Mouse (Mus musculus) stomach, postnatal 0 days (tissue): ENCODE data around the gene Ergic1. TPM values are rescaled to one million over a fixed set of nuclear protein-coding genes. Genes with fewer than 3 reads are reported as not detected.

Source experiments
- ATAC-seq: fragments of 200-750 bp; cut with Nextera tagmentation; 2 replicates; pipeline ENCODE4 v1.8.0; 2017; ENCODE audit not compliant: low FRiP score, low TSS enrichment
- DNase-seq: peaks from one replicate; pipeline ENCODE4 v3.0.0-alpha.2; 2016; ENCODE audit warnings: low spot score
- H3K27ac ChIP-seq: fragments of 300-500 bp; sonication (generic); replicated peaks from 2 replicates; pipeline ENCODE4 v1.5.1; 2014; ENCODE audit warnings: mild to moderate bottlenecking, control low read depth
- H3K27me3 ChIP-seq: fragments of 300-500 bp; sonication (generic); 2 replicates; pipeline ENCODE4 v1.6.1; 2014; ENCODE audit warnings: low read length; ENCODE audit not compliant: control insufficient read depth, insufficient read depth
- H3K36me3 ChIP-seq: fragments of 300-500 bp; sonication (generic); 2 replicates; pipeline ENCODE4 v1.6.1; 2014; ENCODE audit warnings: low read length, mixed read lengths; ENCODE audit not compliant: control insufficient read depth, insufficient read depth
- H3K4me1 ChIP-seq: fragments of 300-500 bp; sonication (generic); replicated peaks from 2 replicates; pipeline ENCODE4 v1.6.1; 2014; ENCODE audit warnings: antibody characterized with exemption; ENCODE audit not compliant: control insufficient read depth, insufficient read depth
- H3K4me2 ChIP-seq: fragments of 300-500 bp; sonication (generic); replicated peaks from 2 replicates; pipeline ENCODE4 v1.6.1; 2014; ENCODE audit warnings: low read depth, mild to moderate bottlenecking, control low read depth, moderate library complexity
- H3K4me3 ChIP-seq: fragments of 300-500 bp; sonication (generic); 2 replicates; pipeline ENCODE4 v1.5.1; 2014; ENCODE audit warnings: low read depth, low read length, control low read depth
- H3K9ac ChIP-seq: fragments of 300-500 bp; sonication (generic); 2 replicates; pipeline ENCODE4 v1.6.1; 2014; ENCODE audit warnings: mild to moderate bottlenecking, low read length, control low read depth, mixed read lengths
- H3K9me3 ChIP-seq: fragments of 300-500 bp; sonication (generic); 2 replicates; pipeline ENCODE4 v1.6.1; 2016; ENCODE audit warnings: low read length; ENCODE audit not compliant: control insufficient read depth
- CTCF ChIP-seq: IDR thresholded peaks from 2 replicates; pipeline ENCODE4 v1.5.1; 2016; ENCODE audit warnings: antibody characterized with exemption, low read depth, mild to moderate bottlenecking, moderate library complexity
- EP300 ChIP-seq: optimal IDR thresholded peaks from 2 replicates; pipeline ENCODE3; 2016; ENCODE audit warnings: antibody characterized with exemption
- WGBS: fragments of 180-500 bp; shearing (Covaris S2); extraction: QIAGEN DNeasy Blood & Tissue Kit; methylation state at CpG from one replicate; pipeline ENCODE4 v1.1.7; 2014; 5-methylcytosine and 5-hydroxymethylcytosine counted together
- polyA plus RNA-seq: library from polyadenylated mRNA; unstranded; fragments of >200 nt; fragmentation: Nextera tagmentation; extraction: Ambion mirVana; gene quantifications from 2 replicates; pipeline ENCODE4 v1.2.1, GENCODE M21; 2015

Ergic1 gene
- polyA plus RNA-seq, 1 experiment from 2014 or later = 64.2 TPM

DNA sequence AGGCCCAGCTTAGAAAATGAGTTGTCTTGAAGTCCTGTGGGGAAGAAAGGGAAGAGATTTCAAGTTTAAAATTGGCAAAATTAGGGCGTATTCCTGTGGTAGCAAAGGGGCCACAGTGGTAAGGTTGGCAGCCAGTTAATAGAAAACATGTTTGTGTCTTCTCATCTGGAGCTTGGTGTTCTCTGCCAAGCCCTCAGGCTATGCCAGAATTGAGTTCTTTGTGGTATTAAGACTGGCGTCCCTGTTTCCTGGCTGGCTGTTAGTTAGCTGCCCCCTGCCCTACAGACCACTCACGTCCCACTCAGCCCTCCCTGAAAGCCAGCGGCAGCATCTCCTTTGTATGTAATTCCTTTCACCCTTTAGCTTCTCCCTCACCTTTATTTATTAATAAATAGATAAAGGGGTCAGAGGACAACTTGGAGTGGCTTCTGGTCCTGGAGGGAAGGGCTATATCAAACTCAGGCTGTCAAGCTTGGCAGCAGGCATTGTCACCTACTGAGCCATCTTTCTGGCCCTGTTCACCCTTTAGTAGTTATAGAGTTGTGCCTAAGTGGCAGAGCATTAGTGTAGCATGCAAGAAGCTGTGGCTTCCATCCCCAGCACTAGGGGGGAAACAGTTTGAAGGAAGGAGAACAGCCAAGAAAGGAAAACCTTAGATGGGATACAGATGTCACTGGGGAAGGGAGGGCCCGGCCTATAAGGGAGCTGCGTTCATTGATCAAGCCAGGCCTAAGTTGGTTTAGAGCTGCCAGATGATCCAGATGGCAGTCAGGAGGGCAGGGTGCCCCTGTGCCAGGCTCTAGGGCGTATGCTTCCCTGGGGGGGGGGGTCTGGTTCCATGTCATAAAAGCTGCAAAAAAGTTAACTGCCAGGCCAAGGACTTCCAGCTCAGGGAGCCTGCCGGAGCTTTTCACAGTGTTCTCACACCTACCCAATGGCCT is 127.8 kb downstream of the Ergic1 start:
- Histone ChIP-seq H3K4me3 (no peak overlapping the region), H3K4me2 (no peak overlapping the region), H3K9ac (no peak overlapping the region), H3K4me1 (no peaks in the 10 kb centered on the region), H3K27ac (no peak overlapping the region), H3K9me3 (no peaks in the 10 kb centered on the region), H3K36me3 (0 out of 2 replicates have a peak, but pooled peaks cover 1% of the 10 kb centered on the region), H3K27me3 (no peaks in the 10 kb centered on the region)
- no peak for ATAC-seq
- DNase-seq = no peak
- WGBS = 65% methylated on average over 8 of the region's 8 CpGs
- TF ChIP-seq CTCF (no peak), EP300 (no peak)

DNA sequence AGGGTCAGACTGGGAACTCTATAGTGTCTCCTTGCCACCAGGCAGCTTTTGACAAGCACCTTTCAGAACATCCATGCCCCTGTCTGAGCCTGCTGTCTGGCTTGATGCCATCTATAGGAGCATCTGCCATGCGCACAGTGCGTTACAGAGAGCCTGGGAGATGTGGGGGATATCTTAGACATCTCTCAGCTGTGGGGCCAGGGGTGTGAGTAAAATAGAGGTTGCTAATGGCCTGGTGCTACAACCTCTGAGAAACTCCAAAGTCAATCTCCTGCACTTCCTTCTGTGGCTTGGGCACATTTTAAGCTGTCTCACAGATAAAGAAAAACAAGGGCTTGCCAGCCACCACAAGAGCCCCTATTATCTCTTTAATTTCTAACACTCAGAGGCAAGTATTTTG is 128.5 kb downstream of the Ergic1 start:
- no peak overlapping the region for H3K9ac ChIP-seq
- H3K4me2 ChIP-seq = no peak overlapping the region
- DNase-seq = no peak
- no peaks in the 10 kb centered on the region for H3K27me3 ChIP-seq
- no peak for ATAC-seq
- TF ChIP-seq CTCF (no peak), EP300 (no peak)
- 85% methylated on average over 2 of the region's 2 CpGs for WGBS
- no peaks in the 10 kb centered on the region for H3K9me3 ChIP-seq
- no peaks in the 10 kb centered on the region for H3K4me1 ChIP-seq
- H3K36me3 ChIP-seq = no peaks in the 10 kb centered on the region
- no peak overlapping the region for H3K27ac ChIP-seq
- H3K4me3 ChIP-seq = no peak overlapping the region

DNA sequence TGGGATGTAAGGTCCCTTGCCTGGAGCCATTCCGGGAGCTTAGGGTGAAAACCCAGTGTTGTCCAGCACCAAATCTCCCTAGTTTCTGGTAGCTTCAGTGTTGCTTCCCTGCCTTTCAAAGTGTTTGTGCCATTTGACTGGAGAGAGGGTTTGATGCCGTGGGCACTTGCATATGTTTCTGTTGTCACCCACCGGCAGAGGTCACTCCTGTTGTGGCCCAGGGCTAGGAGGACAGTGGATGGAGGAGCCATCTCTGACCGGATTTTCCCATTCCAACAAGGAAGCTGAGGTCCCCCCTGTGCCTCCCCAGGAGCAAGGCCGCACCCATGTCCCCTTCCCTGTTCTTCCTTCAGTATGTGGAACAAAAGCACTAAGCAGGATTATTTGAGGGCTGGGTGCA is 128.9 kb downstream of the Ergic1 start:
- Histone ChIP-seq H3K9me3 (no peaks in the 10 kb centered on the region), H3K4me1 (no peaks in the 10 kb centered on the region), H3K36me3 (no peaks in the 10 kb centered on the region), H3K27ac (no peak overlapping the region), H3K4me2 (no peak overlapping the region), H3K9ac (no peak overlapping the region), H3K4me3 (no peak overlapping the region), H3K27me3 (no peaks in the 10 kb centered on the region)
- WGBS = 85% methylated on average over 5 of the region's 5 CpGs
- ATAC-seq (no peak), DNase-seq (no peak)
- TF ChIP-seq EP300 (no peak), CTCF (no peak)

DNA sequence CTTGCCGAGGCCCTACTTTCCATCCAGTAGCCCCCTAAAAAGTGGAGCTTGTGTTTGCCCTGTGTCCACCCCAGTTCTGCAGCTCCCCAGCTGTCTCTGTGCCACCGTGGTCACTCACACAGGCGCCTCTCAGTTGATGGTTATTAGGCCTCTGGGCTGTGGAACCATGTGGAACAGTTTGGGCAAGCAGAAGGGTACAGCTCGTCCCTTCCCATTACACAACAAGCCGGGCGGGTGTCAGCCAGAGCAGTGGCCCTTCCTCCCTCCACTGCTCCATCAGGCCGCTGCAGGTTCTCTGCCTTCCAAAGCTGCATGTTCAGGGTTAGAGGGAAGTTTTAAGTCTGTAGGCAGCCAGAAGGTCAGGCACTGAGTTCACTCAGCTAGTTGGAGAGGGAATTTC is 129.8 kb downstream of the Ergic1 start:
- TF ChIP-seq EP300 = no peak
- no peak for TF ChIP-seq CTCF
- no peaks in the 10 kb centered on the region for H3K27me3 ChIP-seq
- peaks cover 3% of the 10 kb centered on the region; the same call in 1 of the 2 replicates for H3K36me3 ChIP-seq
- H3K4me1 ChIP-seq = no peaks in the 10 kb centered on the region
- WGBS = 85% methylated on average over 7 of the region's 7 CpGs
- ATAC-seq (no peak), DNase-seq (no peak)
- H3K9ac ChIP-seq = no peak overlapping the region
- no peak overlapping the region for H3K4me3 ChIP-seq
- H3K4me2 ChIP-seq = no peak overlapping the region
- H3K9me3 ChIP-seq = no peaks in the 10 kb centered on the region
- no peak overlapping the region for H3K27ac ChIP-seq

DNA sequence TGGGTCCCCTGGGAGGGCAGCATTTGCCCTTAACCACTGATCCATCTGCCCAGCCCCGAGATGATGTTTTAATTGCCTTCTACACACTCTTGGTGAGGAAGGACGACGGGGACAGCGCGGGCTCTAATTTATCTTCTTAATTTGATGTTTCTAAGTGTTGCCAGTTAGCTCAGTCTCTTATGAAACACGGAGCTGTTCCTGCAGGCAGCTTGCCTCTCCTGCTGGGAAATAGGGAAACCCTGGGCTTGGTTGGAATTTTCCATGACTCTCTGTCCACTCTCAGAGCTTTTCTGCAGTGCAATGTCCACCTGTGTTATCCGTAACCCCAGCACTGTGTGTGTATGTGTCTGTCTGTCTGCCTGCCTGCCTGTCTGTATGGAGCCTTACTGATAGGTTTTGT is 132.1 kb downstream of the Ergic1 start:
- ATAC-seq (no peak), DNase-seq (no peak)
- no peaks in the 10 kb centered on the region for H3K9me3 ChIP-seq
- H3K4me3 ChIP-seq = no peak overlapping the region
- no peak for TF ChIP-seq CTCF
- no peak for TF ChIP-seq EP300
- H3K9ac ChIP-seq = no peak overlapping the region
- H3K27ac ChIP-seq = 0 out of 2 replicates have a peak overlapping the region, but pooled peaks have one; percentile 4
- WGBS = 69% methylated on average over 7 of the region's 7 CpGs
- peaks cover 10% of the 10 kb centered on the region for H3K36me3 ChIP-seq
- no peak overlapping the region for H3K4me2 ChIP-seq
- H3K27me3 ChIP-seq = no peaks in the 10 kb centered on the region
- no peaks in the 10 kb centered on the region for H3K4me1 ChIP-seq

DNA sequence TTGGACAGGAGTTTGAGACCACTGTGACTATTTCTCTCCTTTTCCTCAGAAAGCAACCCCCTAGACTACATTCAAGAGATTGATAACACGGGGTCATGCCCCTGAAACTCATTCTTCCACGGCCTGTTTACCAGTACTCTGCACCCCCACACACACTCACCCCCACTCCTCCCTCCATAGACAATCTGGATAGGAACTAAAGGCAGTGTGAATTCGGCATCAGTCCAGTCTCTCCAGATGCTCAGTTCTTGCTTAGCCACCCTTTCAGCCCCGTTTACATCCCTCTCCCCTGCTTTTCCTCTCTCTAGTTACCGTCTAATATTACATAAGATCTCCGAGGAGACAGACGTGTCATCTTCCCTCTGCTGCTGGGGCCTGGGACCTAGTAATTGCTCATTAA is 132.9 kb downstream of the Ergic1 start:
- WGBS = 45% methylated on average over 7 of the region's 7 CpGs
- no peaks in the 10 kb centered on the region for H3K4me1 ChIP-seq
- no peak overlapping the region for H3K4me2 ChIP-seq
- TF ChIP-seq CTCF (no peak), EP300 (no peak)
- H3K27me3 ChIP-seq = no peaks in the 10 kb centered on the region
- no peaks in the 10 kb centered on the region for H3K9me3 ChIP-seq
- ATAC-seq (no peak), DNase-seq (no peak)
- H3K27ac ChIP-seq = no peak overlapping the region
- peaks cover 10% of the 10 kb centered on the region for H3K36me3 ChIP-seq
- no peak overlapping the region for H3K4me3 ChIP-seq
- H3K9ac ChIP-seq = no peak overlapping the region
